ENCODE assay signal across 24 mouse cellular contexts in the genomic region with DNA sequence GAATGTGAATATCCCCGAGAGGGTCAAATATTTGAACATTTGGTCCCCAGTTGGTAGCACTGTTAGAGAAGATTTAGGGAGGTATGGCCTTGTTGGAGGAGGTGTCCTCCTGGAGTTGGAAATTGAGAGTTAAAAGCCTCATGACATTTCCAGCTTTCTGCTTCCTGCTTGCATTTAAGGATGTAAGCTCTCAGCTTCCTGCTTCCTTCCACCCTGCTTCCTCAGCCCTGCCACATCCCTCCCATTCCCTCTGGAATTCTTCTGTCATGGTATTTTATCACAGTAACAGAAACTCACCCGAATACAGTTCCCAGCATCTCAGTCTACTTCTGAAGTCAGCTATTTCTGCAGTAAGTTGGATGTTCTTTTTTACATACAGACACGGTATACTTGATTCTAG.
"Had no signal": no experiment of that assay in that cellular context is flagged by ENCODE, and none has a peak within 500 bp of the region (broad histone marks: within the 10 kb centered on the region; RNA-seq: fewer than 3 reads in every experiment).

No protein-coding gene starts in this region.

- H3K36me3 ChIP-seq: forebrain, embryonic 15.5 days; hindbrain, embryonic 13.5 days; hindbrain, embryonic 15.5 days; limb, embryonic 13.5 days; limb, embryonic 15.5 days; liver, embryonic 13.5 days; liver, embryonic 15.5 days had no signal

- H3K4me3 ChIP-seq: forebrain, embryonic 15.5 days; hindbrain, embryonic 13.5 days; hindbrain, embryonic 15.5 days; limb, embryonic 13.5 days; limb, embryonic 15.5 days; liver, embryonic 13.5 days; liver, embryonic 15.5 days had no signal

- H3K27ac ChIP-seq: forebrain, embryonic 15.5 days; hindbrain, embryonic 13.5 days; hindbrain, embryonic 15.5 days; hindbrain, postnatal 0 days; kidney, postnatal 0 days; limb, embryonic 13.5 days; limb, embryonic 15.5 days; liver, embryonic 13.5 days; liver, embryonic 15.5 days had no signal

- ATAC-seq: forebrain, embryonic 15.5 days; forebrain, postnatal 0 days; hindbrain, postnatal 0 days; intestine, embryonic 16.5 days had no signal

- H3K9ac ChIP-seq: forebrain, embryonic 15.5 days; forebrain, postnatal 0 days; hindbrain, embryonic 13.5 days; hindbrain, embryonic 15.5 days; limb, embryonic 13.5 days; limb, embryonic 15.5 days; liver, embryonic 13.5 days; liver, embryonic 15.5 days had no signal

- H3K9me3 ChIP-seq: forebrain, embryonic 15.5 days; hindbrain, embryonic 13.5 days; hindbrain, embryonic 15.5 days; limb, embryonic 13.5 days; limb, embryonic 15.5 days; liver, embryonic 13.5 days; liver, embryonic 15.5 days had no signal

- DNase-seq: forebrain, postnatal 0 days; gastrocnemius, postnatal 14 days; gastrocnemius, postnatal 36 days; heart, adult 18-20 months; heart, postnatal 14 days; kidney, adult 11 months; kidney, adult 2 months; kidney, adult 9 months; kidney, postnatal 14 days; kidney, postnatal 36 days; layer of hippocampus, adult 9-11 months; layer of hippocampus, postnatal 36 days; left cerebral cortex, postnatal 4 days; liver, embryonic 13.5 days had no signal

- H3K27me3 ChIP-seq: forebrain, embryonic 15.5 days; hindbrain, embryonic 13.5 days; hindbrain, embryonic 15.5 days; limb, embryonic 13.5 days; limb, embryonic 15.5 days; liver, embryonic 13.5 days; liver, embryonic 15.5 days had no signal

- H3K4me2 ChIP-seq: forebrain, embryonic 15.5 days; heart, embryonic 11.5 days; hindbrain, embryonic 13.5 days; hindbrain, embryonic 15.5 days; limb, embryonic 13.5 days; limb, embryonic 15.5 days; liver, embryonic 13.5 days; liver, embryonic 15.5 days had no signal
